ENCODE assay signal across 11 mouse cellular contexts in the genomic region with DNA sequence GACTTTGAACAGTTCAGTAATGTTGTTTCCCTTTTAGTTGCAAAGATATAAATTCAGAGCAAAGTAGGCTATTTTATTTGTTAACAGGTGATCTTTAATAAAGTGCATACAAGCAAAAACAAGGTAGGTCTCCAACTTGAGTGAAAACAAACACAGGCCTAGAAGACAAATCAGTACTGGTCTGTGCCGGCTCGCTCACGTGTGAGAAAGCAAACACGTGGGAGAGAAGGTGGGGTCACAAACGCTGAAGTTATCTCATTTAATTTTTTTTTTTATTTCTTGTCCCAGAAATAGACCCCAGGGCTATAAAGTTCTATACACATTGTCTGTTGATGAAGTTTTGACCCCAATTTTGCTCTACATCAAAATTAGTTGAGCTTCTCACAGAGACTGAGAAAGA. TPM values are rescaled to one million over a fixed set of nuclear protein-coding genes. Genes with fewer than 3 reads are reported as not detected.
DNase-seq lines count a peak whose midpoint lies in the region; ATAC-seq lines count a peak whose summit lies in the region.
"Had no signal": no experiment of that assay in that cellular context is flagged by ENCODE, and none has a peak within 500 bp of the region (broad histone marks: within the 10 kb centered on the region; RNA-seq: fewer than 3 reads in every experiment).

No protein-coding gene starts in this region.

- no peak for DNase-seq in heart, embryonic 10.5 days (ENCODE audit: low spot score)
- no peak for DNase-seq in heart, postnatal 4 days
- DNase-seq in neural tube, embryonic 11.5 days (ENCODE audit: low spot score): no peak
- no peak for DNase-seq in neural tube, embryonic 10.5 days (ENCODE audit: extremely low spot score, low spot score)
- DNase-seq in thymus, postnatal 14 days: no peak
- DNase-seq in right cerebral cortex, postnatal 10 days (ENCODE audit: low spot score in 2 of 2): no peak
- DNase-seq: cerebellum, adult 11 months had no signal

- H3K4me1 ChIP-seq in heart, embryonic 10.5 days: peaks cover 20% of the 10 kb centered on the region; the same call in 1 of the 2 replicates
- peaks cover under 1% of the 10 kb centered on the region; the same call in 1 of the 2 replicates for H3K4me1 ChIP-seq in neural tube, embryonic 11.5 days (ENCODE audit: control insufficient read depth, insufficient read depth, low read length)
- peaks cover 14% of the 10 kb centered on the region for H3K4me1 ChIP-seq in limb, embryonic 13.5 days
- peaks cover 14% of the 10 kb centered on the region for H3K4me1 ChIP-seq in stomach, embryonic 16.5 days (ENCODE audit: control insufficient read depth, insufficient read depth, low read length)

- H3K9me3 ChIP-seq in heart, embryonic 10.5 days: no peaks in the 10 kb centered on the region
- no peaks in the 10 kb centered on the region for H3K9me3 ChIP-seq in neural tube, embryonic 11.5 days (ENCODE audit: control insufficient read depth, low read length)
- H3K9me3 ChIP-seq in limb, embryonic 13.5 days: no peaks in the 10 kb centered on the region
- H3K9me3 ChIP-seq in stomach, embryonic 16.5 days (replicated peaks; ENCODE audit: control insufficient read depth, low read length): no peaks in the 10 kb centered on the region
- H3K9me3 ChIP-seq: hindbrain, embryonic 15.5 days had no signal

- H3K4me3 ChIP-seq in heart, embryonic 10.5 days: no peak overlapping the region
- H3K4me3 ChIP-seq in neural tube, embryonic 11.5 days (ENCODE audit: low read depth, low read length): no peak overlapping the region
- H3K4me3 ChIP-seq in limb, embryonic 13.5 days: peak overlapping the region; percentile 67; the same call in 1 of the 2 replicates
- H3K4me3 ChIP-seq in stomach, embryonic 16.5 days (replicated peaks; ENCODE audit: low read length): no peak overlapping the region

- no peaks in the 10 kb centered on the region for H3K36me3 ChIP-seq in heart, embryonic 10.5 days
- no peaks in the 10 kb centered on the region for H3K36me3 ChIP-seq in neural tube, embryonic 11.5 days (ENCODE audit: control insufficient read depth, insufficient read depth, low read length)
- no peaks in the 10 kb centered on the region for H3K36me3 ChIP-seq in limb, embryonic 13.5 days
- no peaks in the 10 kb centered on the region for H3K36me3 ChIP-seq in stomach, embryonic 16.5 days (ENCODE audit: control insufficient read depth, insufficient read depth, low read length)
- H3K36me3 ChIP-seq: hindbrain, embryonic 15.5 days had no signal

- H3K9ac ChIP-seq in neural tube, embryonic 11.5 days (ENCODE audit: low read length): no peak overlapping the region
- H3K9ac ChIP-seq in limb, embryonic 13.5 days: no peak overlapping the region
- no peak overlapping the region for H3K9ac ChIP-seq in stomach, embryonic 16.5 days (ENCODE audit: low read length)

- no peak for ATAC-seq in neural tube, embryonic 11.5 days (ENCODE audit: insufficient read depth, low FRiP score, low TSS enrichment)
- no peak for ATAC-seq in limb, embryonic 13.5 days (ENCODE audit: low FRiP score, low read depth)
- ATAC-seq in stomach, embryonic 16.5 days (ENCODE audit: insufficient read depth, low FRiP score): no peak

- peak overlapping the region; percentile 97 for H3K4me2 ChIP-seq in neural tube, embryonic 11.5 days (ENCODE audit: low read depth)
- peak overlapping the region; percentile 99 for H3K4me2 ChIP-seq in limb, embryonic 13.5 days (replicated peaks)
- peak overlapping the region; percentile 99 for H3K4me2 ChIP-seq in stomach, embryonic 16.5 days (ENCODE audit: low read depth, low read length)

- WGBS in heart, embryonic 10.5 days: 59% methylated on average over 5 of the region's 5 CpGs
- WGBS in neural tube, embryonic 11.5 days: 46% methylated on average over 5 of the region's 5 CpGs
- WGBS in limb, embryonic 13.5 days: 68% methylated on average over 5 of the region's 5 CpGs
- 48% methylated on average over 5 of the region's 5 CpGs for WGBS in stomach, embryonic 16.5 days

- H3K27me3 ChIP-seq in heart, embryonic 10.5 days (ENCODE audit: insufficient read depth, poor library complexity, severe bottlenecking): no peaks in the 10 kb centered on the region
- no peaks in the 10 kb centered on the region for H3K27me3 ChIP-seq in neural tube, embryonic 11.5 days (ENCODE audit: control insufficient read depth, insufficient read depth, low read length)
- H3K27me3 ChIP-seq in limb, embryonic 13.5 days: no peaks in the 10 kb centered on the region
- no peaks in the 10 kb centered on the region for H3K27me3 ChIP-seq in stomach, embryonic 16.5 days (ENCODE audit: control insufficient read depth, insufficient read depth, low read length)
- H3K27me3 ChIP-seq: hindbrain, embryonic 15.5 days had no signal

- H3K27ac ChIP-seq in heart, embryonic 10.5 days: 0 out of 2 replicates have a peak overlapping the region, but pooled peaks have one; percentile 98
- H3K27ac ChIP-seq in neural tube, embryonic 11.5 days (ENCODE audit: low read depth, low read length): no peak overlapping the region
- no peak overlapping the region for H3K27ac ChIP-seq in limb, embryonic 13.5 days
- H3K27ac ChIP-seq in stomach, embryonic 16.5 days (ENCODE audit: low read length): no peak overlapping the region
- H3K27ac ChIP-seq: hindbrain, embryonic 15.5 days had no signal

RNA-seq across cellular contexts. Expression of gene A930004D18Rik, which starts 12.4 kb away (rescaled TPM):
- 14.5 and 14.9 TPM in 2 replicates for polyA plus RNA-seq in heart, embryonic 10.5 days (2016; fragmentation: Nextera tagmentation; extraction: Ambion mirVana)
- total RNA-seq in heart, postnatal 4 days (2021): 1 to 10 TPM; 4.7 to 5.0 TPM
- polyA plus RNA-seq in neural tube, embryonic 11.5 days (2014; fragmentation: Nextera tagmentation; extraction: Ambion mirVana): 6.9 and 7.6 TPM in 2 replicates
- polyA plus RNA-seq in limb, embryonic 13.5 days (2015; fragmentation: Nextera tagmentation; extraction: Ambion mirVana): 15.3 and 19.4 TPM in 2 replicates
- 10.5 and 11.1 TPM in 2 replicates for polyA plus RNA-seq in stomach, embryonic 16.5 days (2015; fragmentation: Nextera tagmentation; extraction: Ambion mirVana)

RNA-seq across cellular contexts. Expression of gene Skida1, which starts 23.7 kb away (rescaled TPM):
- polyA plus RNA-seq in heart, embryonic 10.5 days (2016; fragmentation: Nextera tagmentation; extraction: Ambion mirVana): 6.7 and 9.4 TPM in 2 replicates
- total RNA-seq in heart, postnatal 4 days (2021): 1 to 10 TPM; 6.3 to 7.2 TPM
- polyA plus RNA-seq in neural tube, embryonic 11.5 days (2014; fragmentation: Nextera tagmentation; extraction: Ambion mirVana): 12.0 and 15.5 TPM in 2 replicates
- polyA plus RNA-seq in limb, embryonic 13.5 days (2015; fragmentation: Nextera tagmentation; extraction: Ambion mirVana): 12.2 and 14.9 TPM in 2 replicates
- 3.6 TPM in 2 replicates for polyA plus RNA-seq in stomach, embryonic 16.5 days (2015; fragmentation: Nextera tagmentation; extraction: Ambion mirVana)

RNA-seq across cellular contexts. Expression of gene H2al2a, which starts 28.4 kb away (rescaled TPM):
- not detected in 2 replicates for polyA plus RNA-seq in heart, embryonic 10.5 days (2016; fragmentation: Nextera tagmentation; extraction: Ambion mirVana)
- not detected for total RNA-seq in heart, postnatal 4 days (2021)
- not detected in 2 replicates for polyA plus RNA-seq in neural tube, embryonic 11.5 days (2014; fragmentation: Nextera tagmentation; extraction: Ambion mirVana)
- not detected in 2 replicates for polyA plus RNA-seq in limb, embryonic 13.5 days (2015; fragmentation: Nextera tagmentation; extraction: Ambion mirVana)
- polyA plus RNA-seq in stomach, embryonic 16.5 days (2015; fragmentation: Nextera tagmentation; extraction: Ambion mirVana): not detected in 2 replicates
- total RNA-seq: left cerebral cortex, postnatal 14 days had no signal
- polyA plus RNA-seq: hindbrain, embryonic 15.5 days had no signal

RNA-seq across cellular contexts. Expression of gene Mllt10, which starts 29.9 kb away (rescaled TPM):
- 39.8 and 54.8 TPM in 2 replicates for polyA plus RNA-seq in heart, embryonic 10.5 days (2016; fragmentation: Nextera tagmentation; extraction: Ambion mirVana)
- 10 to 100 TPM; 41.5 to 44.3 TPM for total RNA-seq in heart, postnatal 4 days (2021)
- 39.4 and 42.6 TPM in 2 replicates for polyA plus RNA-seq in neural tube, embryonic 11.5 days (2014; fragmentation: Nextera tagmentation; extraction: Ambion mirVana)
- polyA plus RNA-seq in limb, embryonic 13.5 days (2015; fragmentation: Nextera tagmentation; extraction: Ambion mirVana): 68.1 and 72.2 TPM in 2 replicates
- 39.1 and 50.0 TPM in 2 replicates for polyA plus RNA-seq in stomach, embryonic 16.5 days (2015; fragmentation: Nextera tagmentation; extraction: Ambion mirVana)
